ENCODE assay signal across 17 mouse cellular contexts in the genomic region with DNA sequence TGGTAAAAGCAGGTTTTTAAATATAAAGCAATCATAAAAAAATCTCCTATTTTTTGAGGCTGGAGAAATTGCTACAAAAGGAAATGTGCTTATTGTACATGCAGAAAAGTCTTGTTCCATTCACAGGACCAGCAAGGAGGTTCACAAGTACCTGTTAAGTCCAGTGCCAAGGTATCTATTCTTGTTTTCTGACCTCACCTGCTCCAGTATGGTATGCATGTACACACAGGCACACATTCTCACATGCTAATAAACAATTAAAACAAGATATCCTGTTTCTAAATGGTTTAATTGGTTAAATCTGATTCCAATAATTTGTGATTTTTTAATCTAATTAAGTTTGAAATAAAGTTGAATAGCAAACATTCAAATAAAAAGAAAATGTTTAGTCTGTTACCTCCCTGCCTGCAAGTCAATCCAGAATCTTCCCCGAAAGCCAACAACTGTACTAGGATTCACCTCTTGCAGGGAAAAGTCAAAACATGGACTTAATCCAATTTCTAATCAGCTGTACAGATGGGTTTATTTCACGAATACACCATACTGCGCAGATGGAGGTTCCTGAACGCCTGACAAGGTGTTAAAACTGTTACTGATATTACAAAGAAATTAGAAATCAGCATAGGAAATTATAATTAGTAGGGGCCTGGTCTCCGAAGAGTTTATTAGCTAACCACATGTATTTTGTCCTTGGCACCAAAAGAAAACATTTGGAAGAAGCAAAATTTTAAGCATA.
A peak's percentile ranks its signal among the peaks of the same experiment; 100 is the strongest.
DNase-seq lines count a peak whose midpoint lies in the region; ATAC-seq and TF ChIP-seq lines count a peak whose summit lies in the region.
"Had no signal": no experiment of that assay in that cellular context is flagged by ENCODE, and none has a peak within 500 bp of the region (broad histone marks: within the 10 kb centered on the region; RNA-seq: fewer than 3 reads in every experiment).

No protein-coding gene starts in this region.

- intact Hi-C loops in left cerebral cortex, postnatal 25 days (cut with DNase I), result no loop called here

- no peak overlapping the region for H3K9ac ChIP-seq in embryonic facial prominence, embryonic 14.5 days (ENCODE audit: low read depth, low read length)
- H3K9ac ChIP-seq in forebrain, embryonic 16.5 days (replicated peaks; ENCODE audit: low read depth, low read length), result no peak overlapping the region
- H3K9ac ChIP-seq: hindbrain, embryonic 14.5 days; intestine, embryonic 15.5 days had no signal

- no peaks in the 10 kb centered on the region for H3K9me3 ChIP-seq in embryonic facial prominence, embryonic 14.5 days (ENCODE audit: control insufficient read depth, low read length)
- no peaks in the 10 kb centered on the region for H3K9me3 ChIP-seq in embryonic facial prominence, embryonic 10.5 days
- no peaks in the 10 kb centered on the region for H3K9me3 ChIP-seq in forebrain, embryonic 16.5 days (ENCODE audit: control insufficient read depth, low read length)
- H3K9me3 ChIP-seq: heart, embryonic 10.5 days; intestine, embryonic 15.5 days had no signal

- H3K4me2 ChIP-seq in embryonic facial prominence, embryonic 14.5 days (ENCODE audit: low read depth, low read length), result no peak overlapping the region
- H3K4me2 ChIP-seq in forebrain, embryonic 16.5 days (ENCODE audit: low read length), result no peak overlapping the region
- H3K4me2 ChIP-seq: hindbrain, embryonic 14.5 days; intestine, embryonic 15.5 days had no signal

- WGBS in embryonic facial prominence, embryonic 14.5 days, result 74% methylated on average over 5 of the region's 5 CpGs
- 88% methylated on average over 5 of the region's 5 CpGs for WGBS in embryonic facial prominence, embryonic 10.5 days
- 52% methylated on average over 5 of the region's 5 CpGs for WGBS in forebrain, embryonic 16.5 days

- no peak overlapping the region for H3K27ac ChIP-seq in embryonic facial prominence, embryonic 14.5 days (replicated peaks; ENCODE audit: low read depth, low read length)
- no peak overlapping the region for H3K27ac ChIP-seq in embryonic facial prominence, embryonic 10.5 days (replicated peaks)
- peak overlapping the region; percentile 23; the same call in 1 of the 2 replicates for H3K27ac ChIP-seq in layer of hippocampus, adult 2 months
- H3K27ac ChIP-seq in forebrain, embryonic 16.5 days (ENCODE audit: low read length), result no peak overlapping the region
- H3K27ac ChIP-seq: heart, embryonic 10.5 days; hindbrain, embryonic 14.5 days; intestine, embryonic 15.5 days had no signal

- peak; percentile 4 for DNase-seq in embryonic facial prominence, embryonic 14.5 days (ENCODE audit: low spot score)
- DNase-seq in embryonic facial prominence, embryonic 10.5 days (ENCODE audit: low spot score), result no peak
- DNase-seq in layer of hippocampus, adult 2 months (ENCODE audit: low spot score in 2 of 2), result peak in 1 of 2 experiments; percentile 16
- DNase-seq in layer of hippocampus, postnatal 36 days, result no peak
- DNase-seq in lung, postnatal 4 days, result no peak
- no peak for DNase-seq in left cerebral cortex, postnatal 25 days (ENCODE audit: low spot score in 2 of 2)
- DNase-seq: adrenal gland, postnatal 25 days; cerebellum, adult 11-12 months; cerebellum, postnatal 10 days; gastrocnemius, postnatal 10 days; heart, adult 18-20 months; heart, postnatal 10 days; kidney, adult 18-20 months had no signal

- no peak overlapping the region for H3K4me3 ChIP-seq in embryonic facial prominence, embryonic 14.5 days (ENCODE audit: low read depth, low read length)
- no peak overlapping the region for H3K4me3 ChIP-seq in embryonic facial prominence, embryonic 10.5 days
- H3K4me3 ChIP-seq in layer of hippocampus, adult 2 months, result no peak overlapping the region
- no peak overlapping the region for H3K4me3 ChIP-seq in forebrain, embryonic 16.5 days (replicated peaks; ENCODE audit: low read length)
- H3K4me3 ChIP-seq: heart, embryonic 10.5 days; intestine, embryonic 15.5 days had no signal

- no peaks in the 10 kb centered on the region for H3K27me3 ChIP-seq in embryonic facial prominence, embryonic 14.5 days (replicated peaks; ENCODE audit: control insufficient read depth, insufficient read depth, low read length)
- H3K27me3 ChIP-seq in embryonic facial prominence, embryonic 10.5 days (replicated peaks; ENCODE audit: low read depth, poor library complexity, severe bottlenecking), result no peaks in the 10 kb centered on the region
- H3K27me3 ChIP-seq in forebrain, embryonic 16.5 days (replicated peaks; ENCODE audit: control insufficient read depth, insufficient read depth, low read length), result no peaks in the 10 kb centered on the region
- H3K27me3 ChIP-seq: intestine, embryonic 15.5 days had no signal

- H3K36me3 ChIP-seq in embryonic facial prominence, embryonic 14.5 days (ENCODE audit: control insufficient read depth, insufficient read depth, low read length), result no peaks in the 10 kb centered on the region
- H3K36me3 ChIP-seq in embryonic facial prominence, embryonic 10.5 days (replicated peaks), result no peaks in the 10 kb centered on the region
- no peaks in the 10 kb centered on the region for H3K36me3 ChIP-seq in forebrain, embryonic 16.5 days (ENCODE audit: control insufficient read depth, insufficient read depth)
- H3K36me3 ChIP-seq: heart, embryonic 10.5 days; intestine, embryonic 15.5 days had no signal

- no peak for TF ChIP-seq CTCF in layer of hippocampus, adult 2 months (conservative IDR thresholded peaks at IDR 0.05)

- H3K4me1 ChIP-seq in embryonic facial prominence, embryonic 14.5 days (ENCODE audit: control insufficient read depth, insufficient read depth, low read length), result no peaks in the 10 kb centered on the region
- H3K4me1 ChIP-seq in embryonic facial prominence, embryonic 10.5 days, result no peaks in the 10 kb centered on the region
- no peaks in the 10 kb centered on the region for H3K4me1 ChIP-seq in forebrain, embryonic 16.5 days (replicated peaks; ENCODE audit: control insufficient read depth, insufficient read depth, low read length)
- H3K4me1 ChIP-seq: heart, embryonic 10.5 days; intestine, embryonic 15.5 days had no signal

- no peak for ATAC-seq in embryonic facial prominence, embryonic 14.5 days (ENCODE audit: low read depth)
- peak; percentile 93 for ATAC-seq in forebrain, embryonic 16.5 days
- ATAC-seq: intestine, embryonic 15.5 days had no signal
